Mouse (Mus musculus) lung, adult 2 months (tissue): ENCODE measurements around the gene Phex.

Experiments used
- CTCF ChIP-seq: fragments of 200-500 bp; IDR thresholded peaks from 2 replicates; pipeline ENCODE4 v1.5.1; 2011; ENCODE audit warnings: mild to moderate bottlenecking, low read length, control low read depth; ENCODE audit not compliant: insufficient read depth
- POLR2A ChIP-seq: fragments of 200-500 bp; IDR thresholded peaks from 2 replicates; pipeline ENCODE4 v1.6.1; 2011; ENCODE audit warnings: low read depth, mild to moderate bottlenecking, control low read depth, low read length, borderline replicate concordance; ENCODE audit errors: extremely low read depth

DNA sequence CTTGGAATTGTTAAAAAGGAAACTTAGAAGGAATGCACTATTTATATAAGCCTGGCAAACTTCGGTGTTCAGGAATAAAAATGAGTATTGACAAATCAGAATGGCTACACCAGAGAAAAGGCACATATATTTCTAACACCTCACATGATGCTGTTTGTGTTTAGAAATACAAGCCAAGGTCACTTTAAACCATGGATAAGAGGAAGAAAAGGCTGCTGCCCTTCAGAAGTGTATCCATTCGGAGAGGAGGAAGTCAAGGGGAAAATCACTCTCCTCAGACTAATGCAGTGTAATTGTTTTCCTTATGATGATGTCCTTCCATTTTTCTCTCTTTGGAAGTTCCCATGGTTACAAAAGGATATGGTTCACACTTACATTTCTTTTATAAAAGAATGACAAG, 251.7 kb downstream of the Phex start:
- no peak for TF ChIP-seq POLR2A
- TF ChIP-seq CTCF: no peak
